Mouse (Mus musculus) common myeloid progenitor, adult 5-6 weeks (primary cell): ENCODE results near the gene AF366264. TPM values are rescaled to one million over a fixed set of nuclear protein-coding genes. Genes with fewer than 3 reads are reported as not detected.
"Not testable (repeated sequence)": the region's sequence is repeated elsewhere in the genome, so short reads cannot be mapped to it uniquely, and the experiment has no call there.

Source experiments
- ATAC-seq: replicated peaks from 2 replicates; pipeline ENCODE4 v1.8.0; 2016; ENCODE audit warnings: low read depth, mild to moderate bottlenecking, moderate TSS enrichment, inconsistent platforms; ENCODE audit not compliant: poor library complexity, severe bottlenecking
- total RNA-seq: library from RNA; stranded (forward); fragments of 200-1000, 187-1606 nt; gene quantifications from 2 replicates; pipeline ENCODE4 v1.2.3, GENCODE M21; 2017

The AF366264 gene
- not detected in 2 replicates for total RNA-seq

- ATAC-seq: not testable (repeated sequence)
Measured at GRCm38 (mm10) chr8:13838289-13838688, at the start of gene AF366264. Gene AF366264, minus strand, starts transcription at chr8:13838389.

- not testable (repeated sequence) for ATAC-seq
Measured at GRCm38 (mm10) chr8:13843286-13843685, 5.1 kb upstream of the AF366264 start.

GRCm38 (mm10) chr8:13828598-13829172, 9.5 kb downstream of the AF366264 start:
- no peak for ATAC-seq

- ATAC-seq: no peak
Measured at GRCm38 (mm10) chr8:13799566-13799965, 38.6 kb downstream of the AF366264 start.

GRCm38 (mm10) chr8:13797676-13798075, 40.5 kb downstream of the AF366264 start:
- ATAC-seq: no peak

GRCm38 (mm10) chr8:13793746-13794101, 44.5 kb downstream of the AF366264 start:
- ATAC-seq: no peak

GRCm38 (mm10) chr8:13793097-13793745, 45.0 kb downstream of the AF366264 start:
- no peak for ATAC-seq

GRCm38 (mm10) chr8:13789606-13790005, 48.6 kb downstream of the AF366264 start:
- ATAC-seq: no peak

- ATAC-seq: peak; percentile 65
Measured at GRCm38 (mm10) chr8:13785764-13786299, 52.4 kb downstream of the AF366264 start.

GRCm38 (mm10) chr8:13785250-13785763, 52.9 kb downstream of the AF366264 start, which contains the start of gene Upf3a:
Gene Upf3a, plus strand, starts transcription at chr8:13785615.
- peak; percentile 88 for ATAC-seq

Other genes with a start within 250 kb of the AF366264 start
- 55.0 and 96.1 TPM in 2 replicates for gene Rasa3, start 160.8 kb downstream of the AF366264 start, total RNA-seq
- not detected in 2 replicates for gene Cfap97d2, start 132.5 kb downstream of the AF366264 start, total RNA-seq
- 54.1 and 60.0 TPM in 2 replicates for gene Cdc16, start 80.7 kb downstream of the AF366264 start, total RNA-seq
- gene Upf3a, start 52.8 kb downstream of the AF366264 start, total RNA-seq: 24.5 and 31.8 TPM in 2 replicates
- gene Champ1, start 31.3 kb upstream of the AF366264 start, total RNA-seq: 34.2 and 40.2 TPM in 2 replicates
- gene Coprs, start 51.9 kb upstream of the AF366264 start, total RNA-seq: 4.5 and 7.8 TPM in 2 replicates